Mouse (Mus musculus) testis, adult 2 months (tissue): ENCODE data around the gene Bcas3.

ENCODE experiments used
- CTCF ChIP-seq: fragments of 200-500 bp; IDR thresholded peaks from 2 replicates; pipeline ENCODE4 v1.5.1; 2012; ENCODE audit warnings: low read depth, mild to moderate bottlenecking, inconsistent platforms, low read length, moderate library complexity; ENCODE audit not compliant: control insufficient read depth, insufficient read depth, insufficient replicate concordance
- POLR2A ChIP-seq: fragments of 200-500 bp; IDR thresholded peaks from 2 replicates; pipeline ENCODE4 v1.6.1; 2012; ENCODE audit warnings: low read depth, mild to moderate bottlenecking, inconsistent platforms, low read length, moderate library complexity; ENCODE audit not compliant: control insufficient read depth

GRCm38 (mm10) chr11:85835001-85835752 is 482.2 kb downstream of the Bcas3 start:
- TF ChIP-seq CTCF = no peak
- TF ChIP-seq POLR2A = no peak
